Mouse (Mus musculus) frontal cortex, postnatal 25 days (tissue): Measurements from ENCODE around the gene Cd19.

ENCODE experiments used
- DNase-seq, 2 experiments: peaks; one replicate each; pipeline ENCODE4 v3.0.0; 2022; ENCODE audit warnings: low spot score in 2 of 2

The Cd19 gene

DNA sequence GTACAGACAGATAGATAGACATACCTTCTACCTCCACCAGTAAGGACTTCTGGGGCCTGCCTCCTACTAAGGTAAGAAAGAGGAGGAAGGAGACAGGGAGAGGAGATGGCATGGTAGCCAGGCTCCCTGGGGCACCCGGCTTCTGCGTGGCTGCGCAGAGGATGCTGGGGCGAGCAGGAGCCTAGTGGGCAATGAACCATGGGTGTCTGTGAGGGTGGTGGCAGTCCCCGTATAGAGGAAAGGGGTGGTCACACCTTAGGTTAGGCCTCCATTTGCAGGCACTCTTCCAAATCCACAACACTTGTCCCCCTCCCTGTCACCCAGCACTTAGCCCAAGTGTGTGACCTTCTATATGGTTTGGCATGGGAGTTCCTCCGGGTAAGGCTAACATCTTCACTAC is at the start of gene Cd19:
Gene Cd19, minus strand, starts transcription at position 165 of the 400 bp plus-strand sequence.
- no peak for DNase-seq

DNA sequence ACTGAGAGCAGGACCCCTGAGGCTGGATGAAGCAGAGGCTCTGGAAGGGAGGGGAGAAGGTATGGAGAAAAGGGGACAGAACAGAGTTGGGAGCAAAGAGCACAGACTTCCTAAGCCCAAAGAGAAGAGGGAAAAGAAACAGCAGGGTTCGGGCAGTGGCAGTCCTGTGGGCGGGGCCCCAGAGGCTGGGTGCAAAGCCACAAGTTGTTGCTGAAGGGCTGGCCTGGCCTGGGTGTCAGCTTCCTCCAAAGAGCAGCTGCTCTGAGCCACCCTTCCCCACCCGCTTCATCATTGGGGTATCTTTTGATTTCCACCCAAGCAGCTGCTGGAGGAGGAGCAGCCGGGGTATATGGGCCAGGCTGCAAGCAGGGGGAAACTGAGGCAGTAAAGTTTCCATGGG is 49.4 kb upstream of the Cd19 start:
- DNase-seq = no peak

DNA sequence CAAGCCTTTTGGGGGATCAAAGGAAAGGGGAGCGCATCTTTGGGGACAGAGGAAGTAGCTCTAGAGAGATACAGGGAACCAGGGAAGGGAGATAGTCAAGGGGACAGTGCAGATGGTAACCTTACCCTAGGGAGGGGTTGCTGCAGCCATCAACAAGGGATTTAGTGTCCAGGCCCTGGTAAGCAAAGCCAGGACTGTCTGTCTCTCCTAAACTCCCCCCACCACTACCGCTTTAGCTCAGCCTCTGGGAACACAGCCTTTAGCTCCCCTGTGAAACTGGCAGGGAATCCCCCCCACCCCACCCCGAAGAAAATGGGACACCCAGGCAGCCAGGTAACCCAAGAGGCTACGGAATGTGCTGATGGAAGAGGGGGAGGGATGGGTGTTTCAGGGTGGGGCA is 48.9 kb upstream of the Cd19 start:
- DNase-seq = no peak

DNA sequence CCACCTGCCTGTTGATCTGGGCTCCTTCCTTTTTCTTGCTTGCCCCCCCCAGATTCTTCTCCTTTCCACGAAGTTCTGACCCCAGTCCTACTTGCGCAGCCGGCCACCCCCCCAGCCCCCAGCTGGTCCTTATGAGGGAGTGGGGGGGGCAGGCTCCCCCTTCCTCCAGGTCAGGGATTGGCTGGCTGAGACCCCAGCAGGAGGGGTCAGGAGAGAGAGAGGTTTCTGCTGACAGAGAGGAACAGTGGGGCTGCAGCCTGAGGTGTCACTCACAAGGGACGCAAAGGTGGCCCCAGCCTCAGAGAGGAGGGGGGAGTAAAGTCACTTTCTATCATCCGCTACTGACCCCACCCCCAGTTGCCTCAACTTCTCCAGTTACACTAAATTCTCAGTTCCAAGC is 48.3 kb upstream of the Cd19 start, which contains the start of gene Atp2a1:
Gene Atp2a1, minus strand, starts transcription at position 105 of the 400 bp plus-strand sequence.
- no peak for DNase-seq

DNA sequence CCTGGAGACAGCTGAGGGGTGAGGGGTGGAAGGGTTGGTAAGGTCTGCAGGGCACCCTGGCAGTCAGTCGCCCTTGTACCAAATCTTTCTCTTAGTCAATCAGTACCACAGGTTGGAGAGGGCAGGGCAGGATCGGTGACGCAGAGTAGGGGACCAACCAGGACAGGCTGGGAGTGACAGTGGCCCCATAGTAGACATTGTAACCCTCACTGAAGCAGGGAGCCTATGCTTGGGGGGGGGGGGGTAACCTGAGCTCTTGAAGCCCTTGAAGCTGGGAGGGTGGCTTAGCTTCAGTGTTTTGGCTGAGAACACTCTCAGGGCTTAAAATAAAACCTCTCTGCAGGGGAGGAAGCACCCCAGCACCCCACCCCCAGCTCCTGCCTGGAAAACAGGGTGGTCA is 46.9 kb upstream of the Cd19 start:
- no peak for DNase-seq

DNA sequence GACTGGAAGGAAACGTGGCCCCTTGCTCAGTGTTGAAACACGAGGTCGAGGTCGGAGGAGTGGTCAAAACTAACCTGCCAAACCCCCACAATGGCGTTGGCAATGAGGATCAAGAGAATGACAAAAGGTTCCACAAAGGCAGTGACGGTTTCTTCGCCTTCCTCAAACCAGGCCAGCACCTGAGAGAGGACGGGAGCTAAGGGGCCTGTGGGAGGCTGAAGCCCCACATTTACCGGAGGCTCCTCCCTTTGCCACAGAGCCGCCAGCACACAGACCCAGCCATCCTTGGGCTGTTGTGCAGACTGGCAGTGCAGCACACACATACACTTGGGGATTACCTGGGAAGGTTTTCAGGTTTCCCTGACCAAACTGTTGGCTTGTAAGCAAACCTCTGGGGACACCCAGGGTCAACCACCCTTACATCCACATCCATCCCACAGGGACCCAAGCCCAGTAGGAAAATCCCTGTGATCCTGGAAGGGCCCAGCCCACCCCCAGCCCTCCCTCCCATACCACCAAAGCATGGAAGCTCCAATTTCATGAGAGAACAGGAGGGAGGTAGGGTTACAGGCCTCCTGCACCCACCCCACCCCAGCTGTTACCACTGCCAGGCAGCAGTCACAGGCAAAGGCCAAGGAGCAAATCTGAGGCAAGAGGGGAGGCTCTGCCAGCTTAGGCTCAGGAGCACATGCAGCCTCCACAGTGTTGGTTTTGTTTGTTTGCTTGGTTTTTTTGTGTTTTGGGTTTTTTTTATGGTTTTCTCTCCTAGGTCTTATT is 46.1 kb upstream of the Cd19 start:
- DNase-seq = no peak

DNA sequence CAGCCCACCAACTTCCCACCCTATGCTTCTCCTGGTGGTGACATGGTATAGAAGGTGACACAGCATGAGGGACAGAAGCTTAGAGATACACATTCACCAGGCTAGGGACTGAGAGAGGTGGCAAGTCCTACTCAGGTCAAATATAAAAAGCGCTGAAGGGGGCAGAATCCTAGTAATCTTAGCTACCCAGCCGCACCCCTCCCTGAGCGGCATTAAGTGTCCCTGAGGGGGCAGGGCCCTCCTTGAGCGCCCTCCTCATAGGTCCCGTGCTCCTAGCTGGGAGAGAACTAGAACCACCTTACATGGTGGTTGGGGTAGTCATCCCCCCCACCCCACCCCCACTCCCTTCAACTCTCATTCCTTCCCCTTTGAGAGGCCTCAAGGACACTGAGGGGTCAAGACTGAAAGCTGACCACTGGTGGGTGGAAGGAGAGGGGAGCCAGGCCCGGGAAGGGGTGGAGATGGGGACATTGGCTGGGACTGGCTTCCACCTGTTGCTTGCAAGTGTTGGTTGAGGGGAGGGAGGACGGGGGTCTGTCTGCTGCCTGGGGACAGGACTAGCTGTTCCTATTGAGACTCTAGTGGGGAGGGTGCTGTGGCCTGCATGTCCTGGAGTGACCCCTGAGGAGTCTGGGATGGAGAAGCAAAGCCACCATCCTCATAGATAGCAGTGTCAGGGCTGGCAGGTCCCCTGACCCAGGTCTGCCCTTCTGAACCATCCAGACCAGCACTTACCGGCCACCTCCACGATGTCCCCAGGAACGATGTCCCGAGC is 44.3 kb upstream of the Cd19 start:
- DNase-seq = no peak

DNA sequence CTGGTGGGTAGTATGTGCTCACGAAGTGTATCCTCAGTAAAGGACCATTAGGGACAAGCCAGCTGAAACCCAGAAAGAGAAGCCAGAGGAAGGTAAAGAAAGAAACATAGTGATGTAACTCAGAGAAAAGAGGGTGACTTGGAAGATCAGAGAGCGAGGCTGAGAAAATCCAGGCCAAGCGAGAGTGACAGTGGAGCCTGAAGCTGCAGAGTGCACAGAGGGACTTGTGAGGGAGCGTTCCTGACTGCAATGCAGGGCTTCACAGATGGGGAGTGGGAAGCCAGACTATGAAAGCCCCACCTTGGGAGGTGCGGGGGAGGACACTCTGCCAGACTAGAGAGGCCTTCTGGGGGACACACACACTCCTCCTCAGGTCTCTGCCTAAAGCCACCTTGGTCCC is 43.5 kb upstream of the Cd19 start:
- no peak for DNase-seq

DNA sequence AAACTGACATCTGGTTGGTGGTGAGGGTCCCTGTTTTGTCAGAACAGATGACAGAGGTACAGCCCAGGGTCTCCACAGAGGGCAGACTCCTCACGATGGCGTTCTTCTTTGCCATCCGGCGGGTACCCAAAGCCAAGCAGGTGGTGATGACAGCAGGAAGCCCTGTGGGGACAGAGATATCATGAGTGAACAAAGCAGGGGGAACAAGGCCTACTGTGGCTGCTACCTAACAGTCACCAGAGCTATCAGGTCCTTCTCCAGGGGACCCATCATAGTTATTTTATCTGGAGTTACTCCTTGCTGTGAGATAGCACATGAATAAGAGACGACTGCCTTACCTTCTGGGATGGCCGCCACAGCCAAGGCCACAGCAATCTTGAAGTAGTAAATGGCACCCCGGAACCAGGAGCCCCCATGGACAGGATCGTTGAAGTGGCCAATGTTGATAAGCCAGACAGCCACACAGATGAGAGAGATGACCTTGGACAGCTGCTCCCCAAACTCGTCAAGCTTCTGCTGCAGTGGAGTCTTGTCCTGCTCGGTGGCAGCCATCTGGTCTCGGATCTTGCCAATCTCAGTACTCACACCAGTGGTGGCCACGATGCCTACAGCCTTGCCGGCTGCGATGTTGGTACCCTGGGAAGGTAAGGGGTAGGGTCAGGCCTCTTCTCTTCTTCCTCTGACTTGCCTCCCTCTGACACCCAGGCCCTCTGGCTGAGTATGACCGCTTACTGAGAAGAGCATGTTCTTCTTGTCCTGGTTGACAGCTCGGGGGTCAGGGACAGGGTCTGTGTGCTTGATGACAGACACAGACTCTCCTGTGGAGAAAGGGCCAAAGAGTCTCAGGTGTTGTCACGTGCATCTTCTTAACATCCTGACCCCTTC is 41.9 kb upstream of the Cd19 start:
- no peak for DNase-seq

DNA sequence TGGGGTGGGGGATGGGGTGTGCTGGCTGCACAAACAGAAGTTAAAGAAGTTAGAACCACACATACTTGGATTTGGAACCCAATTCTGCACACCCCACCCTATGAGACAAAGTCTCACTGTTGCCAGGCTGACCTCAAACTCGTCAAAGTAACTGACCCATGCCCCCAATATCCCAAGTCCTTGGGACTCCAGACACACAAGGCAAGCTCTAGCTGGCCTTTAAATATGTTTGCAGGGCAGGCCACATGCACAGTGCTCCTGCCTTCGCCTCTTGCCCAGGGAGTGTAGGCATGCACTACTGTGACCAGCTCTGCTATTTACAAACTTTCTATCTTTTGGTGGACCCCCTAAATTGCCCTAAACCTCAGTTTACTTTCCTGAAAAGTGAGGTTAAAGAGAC is 40.6 kb upstream of the Cd19 start:
- DNase-seq = no peak

DNA sequence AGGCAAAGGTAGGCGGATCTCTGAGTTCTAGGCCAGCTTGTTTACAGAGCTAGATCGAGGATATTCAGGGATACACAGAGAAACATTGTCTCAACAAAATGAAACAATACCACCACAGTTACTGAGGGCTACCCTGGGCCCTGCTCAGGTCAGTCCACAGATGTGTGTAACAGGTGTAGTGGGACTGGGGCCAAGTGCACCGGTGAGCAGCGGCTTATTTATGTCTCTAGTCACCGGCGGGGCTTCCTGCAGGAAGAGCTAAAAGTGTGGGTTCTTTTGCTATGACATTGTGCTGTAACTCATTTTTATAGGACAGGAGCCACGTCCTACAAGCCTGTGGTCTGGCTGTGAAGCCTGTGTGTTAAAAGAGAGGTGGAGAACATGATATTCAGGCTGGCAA is 39.2 kb upstream of the Cd19 start:
- no peak for DNase-seq

DNA sequence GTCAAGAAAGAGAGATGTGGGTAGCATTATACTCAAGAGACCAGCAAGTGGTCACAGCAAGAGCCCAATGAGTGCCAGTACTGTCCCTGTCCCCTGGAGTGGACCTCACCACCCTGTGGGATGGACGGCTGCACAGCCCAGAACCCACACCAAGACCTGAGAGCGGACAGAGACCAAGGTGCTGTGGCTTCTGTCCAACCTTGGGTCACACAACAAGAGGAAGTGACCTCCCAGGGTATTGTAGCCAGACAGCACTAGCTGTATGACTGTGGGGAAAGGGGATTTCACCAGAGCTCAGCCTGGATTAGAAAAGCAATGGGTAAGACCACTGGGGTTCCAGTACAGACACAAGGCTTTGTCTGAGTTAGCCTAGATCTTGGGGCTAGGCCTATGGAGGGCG is 37.6 kb upstream of the Cd19 start:
- no peak for DNase-seq

DNA sequence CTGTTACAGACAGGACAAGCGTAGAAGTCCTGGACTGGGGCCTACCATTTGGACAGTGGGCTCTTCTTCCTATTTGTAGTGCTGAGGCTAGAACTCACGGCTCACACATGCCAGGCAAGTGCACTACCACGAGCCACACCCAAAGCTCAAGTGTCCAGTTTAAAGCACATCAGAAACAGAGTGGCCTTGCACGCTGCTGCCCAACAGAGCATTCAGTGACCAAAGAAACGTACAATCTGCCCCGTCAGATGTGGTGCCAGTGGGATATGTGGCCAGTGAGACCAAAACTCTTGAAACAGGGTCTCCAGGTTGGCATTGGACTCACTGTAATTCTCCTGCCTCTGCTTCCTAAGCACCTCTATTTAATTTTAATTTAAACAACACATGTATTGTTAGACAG is 36.0 kb upstream of the Cd19 start:
- DNase-seq = no peak

DNA sequence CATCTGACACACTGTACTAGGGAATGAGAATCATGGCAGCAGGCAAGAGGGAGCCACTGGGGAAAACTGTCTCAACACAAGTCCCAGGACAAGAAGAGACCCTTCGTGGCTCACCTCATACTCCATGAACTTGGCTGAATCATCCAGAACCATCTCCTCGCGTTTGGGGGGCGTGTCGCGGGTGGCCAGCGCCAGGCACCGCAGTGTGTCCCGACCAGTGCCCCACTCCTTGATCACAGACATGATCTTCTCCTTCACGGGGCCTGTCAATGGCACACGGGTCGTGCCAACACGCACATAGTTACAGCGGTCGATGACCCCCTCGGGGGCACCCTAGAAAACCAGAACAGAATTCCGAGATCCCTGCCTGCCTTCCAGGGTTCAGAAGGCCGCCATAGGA is 35.3 kb upstream of the Cd19 start:
- no peak for DNase-seq

DNA sequence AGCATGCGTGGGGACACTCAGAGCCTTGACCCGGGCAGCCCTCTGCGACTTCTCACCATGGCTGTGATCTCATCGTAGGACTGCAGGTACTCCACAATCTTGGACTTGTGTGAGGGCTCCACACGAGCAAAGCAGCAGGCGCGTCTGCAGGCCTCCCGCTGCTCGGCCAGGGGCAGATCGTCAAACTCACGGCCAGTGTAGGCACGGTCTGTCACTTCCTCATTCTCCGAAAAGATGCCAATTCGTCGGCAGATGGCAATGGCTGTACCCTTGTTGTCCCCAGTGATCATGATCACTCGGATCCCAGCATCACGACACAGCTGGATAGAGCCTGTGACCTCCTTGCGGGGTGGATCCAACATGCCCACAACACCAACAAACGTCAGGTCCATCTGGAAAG is 33.8 kb upstream of the Cd19 start:
- no peak for DNase-seq

DNA sequence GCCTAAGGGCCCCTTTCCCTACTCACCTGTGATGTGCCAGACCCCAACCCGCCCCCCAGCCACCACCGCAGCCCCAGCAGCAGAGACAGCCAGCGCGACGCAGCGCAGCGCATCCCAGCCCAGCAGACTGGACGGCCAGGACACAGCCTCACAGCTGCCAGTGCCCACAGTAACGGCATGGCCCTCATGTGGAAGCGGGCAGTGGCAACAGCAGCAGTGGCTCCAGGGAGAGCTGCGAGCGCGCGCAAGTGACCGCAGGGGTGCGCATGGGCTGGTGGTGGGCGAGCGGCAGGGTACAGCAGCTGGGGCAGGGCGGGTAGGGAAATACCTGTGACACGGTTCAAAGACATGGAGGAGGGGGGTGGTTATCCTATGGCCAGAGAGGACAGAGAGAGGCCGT is 31.5 kb upstream of the Cd19 start:
- no peak for DNase-seq

DNA sequence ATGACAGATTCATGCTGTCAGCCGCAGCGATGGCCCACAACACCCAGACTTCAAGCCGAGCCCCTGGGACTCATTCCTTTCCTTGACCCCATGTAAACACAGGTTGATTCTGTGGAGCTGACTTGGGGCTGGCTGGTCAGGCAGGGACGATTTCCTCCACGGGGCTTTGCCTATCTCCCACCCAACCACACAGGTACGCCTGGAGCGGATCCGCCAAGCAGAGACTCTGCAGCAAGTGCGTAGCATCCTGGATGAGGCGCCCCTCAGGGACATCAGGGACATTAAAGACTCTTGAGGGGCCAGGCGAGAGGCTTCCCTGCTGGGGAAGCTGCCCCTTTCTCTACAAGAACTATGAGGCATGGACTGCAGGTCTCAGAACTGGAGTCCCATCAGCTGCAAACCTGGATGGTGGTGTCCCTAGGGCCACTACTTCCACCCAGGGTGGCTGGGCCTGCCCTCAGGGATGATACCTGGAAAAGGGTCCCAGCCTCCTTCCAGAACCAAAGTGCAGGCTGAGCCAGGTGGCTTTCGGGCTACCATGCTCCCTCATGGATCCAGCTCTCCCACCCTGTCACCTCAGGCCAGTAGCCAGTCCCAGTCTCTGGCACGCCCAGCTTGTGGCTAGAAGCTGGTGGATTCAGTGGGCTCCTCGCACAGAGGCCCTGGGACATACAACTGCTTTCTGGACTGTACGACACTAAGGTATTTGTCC is 30.6 kb upstream of the Cd19 start:
- DNase-seq = no peak

DNA sequence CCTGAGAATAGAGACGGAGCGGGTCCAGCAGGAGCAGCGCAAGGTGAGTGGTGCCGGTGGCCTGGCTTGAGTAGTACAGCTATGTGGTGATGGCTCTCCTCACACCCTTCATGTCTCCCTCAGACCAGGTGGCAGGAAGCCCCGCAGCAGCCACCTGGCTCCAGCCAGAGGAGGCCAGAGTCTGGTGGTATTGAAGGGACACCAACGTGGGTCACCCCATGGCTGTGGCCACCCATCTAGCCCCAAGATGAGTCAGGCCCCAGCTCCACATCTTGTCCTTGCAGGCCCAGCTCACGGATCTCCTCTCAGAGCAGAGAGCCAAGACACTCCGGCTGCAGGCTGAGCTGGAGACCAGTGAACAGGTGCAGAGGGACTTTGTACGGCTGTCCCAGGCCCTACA is 29.8 kb upstream of the Cd19 start:
- DNase-seq = no peak

DNA sequence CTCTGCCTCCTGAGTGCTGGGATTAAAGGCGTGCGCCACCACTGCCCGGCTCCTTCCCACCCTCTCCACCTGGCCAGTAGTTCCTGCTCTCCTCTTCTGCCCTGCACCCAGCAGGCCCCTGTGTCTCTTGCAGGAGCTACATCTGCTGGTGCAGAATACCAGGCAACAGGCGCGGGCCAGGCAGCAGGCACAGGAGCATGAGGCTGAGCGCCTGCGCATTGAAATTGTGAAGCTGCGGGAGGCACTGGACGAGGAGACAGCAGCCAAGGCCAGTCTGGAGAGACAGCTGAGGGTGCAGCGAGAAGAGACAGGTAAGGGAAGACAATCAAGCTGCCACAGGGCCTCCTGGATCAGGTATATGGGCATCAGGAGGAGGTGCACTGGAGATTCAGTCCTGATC is 29.3 kb upstream of the Cd19 start:
- no peak for DNase-seq

DNA sequence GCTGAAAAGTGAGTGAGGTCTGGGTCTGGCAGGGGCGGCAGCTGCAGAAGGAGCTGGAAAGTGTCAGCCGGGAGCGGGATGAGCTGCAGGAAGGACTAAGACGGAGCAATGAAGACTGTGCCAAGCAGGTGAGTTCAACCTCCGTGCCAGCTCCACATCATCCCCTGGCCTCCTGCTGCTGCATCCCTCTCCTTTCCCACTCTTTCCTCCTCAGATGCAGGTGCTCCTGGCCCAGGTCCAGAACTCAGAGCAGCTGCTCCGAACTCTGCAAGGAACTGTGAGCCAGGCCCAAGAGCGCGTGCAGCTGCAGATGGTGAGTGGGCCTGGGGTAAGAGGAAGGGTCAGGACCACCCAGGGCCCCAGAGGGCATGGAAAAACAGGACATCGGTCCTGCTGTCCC is 25.4 kb upstream of the Cd19 start:
- no peak for DNase-seq

DNA sequence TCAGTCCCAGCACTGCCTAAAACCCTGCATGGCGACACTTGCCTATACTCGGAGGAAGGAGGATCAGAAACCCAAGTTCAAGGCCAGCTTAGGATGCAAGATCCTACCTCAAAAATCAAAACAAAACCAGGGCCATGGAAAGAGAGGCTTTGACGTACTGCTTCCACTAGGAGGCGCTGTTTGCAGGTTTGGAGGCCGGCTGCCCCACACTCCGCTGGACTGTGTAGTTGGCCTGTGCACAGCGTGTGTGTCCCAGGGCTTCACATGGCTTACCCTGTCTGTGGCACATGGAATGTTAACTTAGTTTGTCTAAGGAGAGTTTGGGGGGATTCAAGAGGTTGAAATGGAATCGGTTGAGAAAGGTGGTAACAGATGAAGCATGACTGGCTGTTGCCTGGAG is 22.2 kb upstream of the Cd19 start:
- peak; percentile 6 to 18 for DNase-seq

DNA sequence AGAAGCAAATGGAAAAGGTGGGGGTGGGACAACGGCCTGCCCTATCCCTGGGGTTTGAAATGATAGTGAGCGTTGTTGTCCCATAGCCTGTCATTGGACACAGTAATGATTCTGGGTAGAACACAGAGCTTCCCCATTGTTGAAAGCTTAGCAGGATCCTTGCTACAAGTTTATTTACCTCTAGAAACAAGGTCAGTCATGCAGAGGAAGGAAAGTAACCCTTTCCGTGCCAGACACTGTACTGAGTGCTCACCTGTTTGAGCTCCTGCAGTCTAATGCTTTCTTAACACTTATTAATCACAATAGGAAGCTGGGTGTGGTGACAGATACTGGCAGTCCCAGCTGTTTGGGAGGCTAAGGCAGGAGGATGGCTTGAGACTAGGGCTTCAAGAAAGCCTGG is 21.1 kb upstream of the Cd19 start:
- no peak for DNase-seq
